Mouse (Mus musculus) layer of hippocampus, postnatal 14 days (tissue): ENCODE results near the gene Akt3. TPM values are rescaled to one million over a fixed set of nuclear protein-coding genes. Genes with fewer than 3 reads are reported as not detected.

Experiments used
- DNase-seq, 2 experiments: peaks; one replicate each; pipeline ENCODE4 v3.0.0; 2021 to 2022; ENCODE audit warnings: low spot score in 2 of 2, mixed read lengths in 1 of 2
- total RNA-seq, 2 experiments: library from RNA; stranded (reverse); gene quantifications; 2 replicates each; pipeline ENCODE4 v1.2.3; 2021

The Akt3 gene
- total RNA-seq, 2 experiments from 2014 or later: 287 to 289 TPM

- DNase-seq: no peak
Measured at GRCm38 (mm10) chr1:177012774-177013173, 245.2 kb downstream of the Akt3 start.

- DNase-seq: no peak
Measured at GRCm38 (mm10) chr1:177011688-177012087, 246.3 kb downstream of the Akt3 start.

- no peak for DNase-seq
Measured at GRCm38 (mm10) chr1:177010607-177011302, 247.2 kb downstream of the Akt3 start.

- no peak for DNase-seq
Measured at GRCm38 (mm10) chr1:177010041-177010440, 248.0 kb downstream of the Akt3 start.

- no peak for DNase-seq
Measured at GRCm38 (mm10) chr1:177008777-177009176, 249.2 kb downstream of the Akt3 start.

GRCm38 (mm10) chr1:177007405-177007804 lies 250.6 kb downstream of the Akt3 start:
- no peak for DNase-seq

- DNase-seq: no peak
Measured at GRCm38 (mm10) chr1:177004041-177004741, 253.8 kb downstream of the Akt3 start.

- DNase-seq: no peak
Measured at GRCm38 (mm10) chr1:177002951-177003350, 255.1 kb downstream of the Akt3 start.

- DNase-seq: peak in 1 of 2 experiments; percentile 63
Measured at GRCm38 (mm10) chr1:176999011-176999410, 259.0 kb downstream of the Akt3 start.

GRCm38 (mm10) chr1:176997711-176998689 lies 260.0 kb downstream of the Akt3 start:
- DNase-seq: no peak

- DNase-seq: no peak
Measured at GRCm38 (mm10) chr1:176997254-176997653, 260.7 kb downstream of the Akt3 start.

- peak in 1 of 2 experiments; percentile 71 for DNase-seq
Measured at GRCm38 (mm10) chr1:176996630-176997201, 261.3 kb downstream of the Akt3 start.

- DNase-seq: no peak
Measured at GRCm38 (mm10) chr1:176996166-176996565, 261.8 kb downstream of the Akt3 start.

GRCm38 (mm10) chr1:176995419-176995775 lies 262.6 kb downstream of the Akt3 start:
- DNase-seq: no peak

GRCm38 (mm10) chr1:176994707-176995418 lies 263.1 kb downstream of the Akt3 start:
- DNase-seq: peak in 1 of 2 experiments; percentile 67

GRCm38 (mm10) chr1:176994087-176994486 lies 263.9 kb downstream of the Akt3 start:
- no peak for DNase-seq

- no peak for DNase-seq
Measured at GRCm38 (mm10) chr1:176993141-176994010, 264.6 kb downstream of the Akt3 start.

- DNase-seq: no peak
Measured at GRCm38 (mm10) chr1:176992517-176992916, 265.5 kb downstream of the Akt3 start.

- DNase-seq: no peak
Measured at GRCm38 (mm10) chr1:176991473-176991872, 266.5 kb downstream of the Akt3 start.
